Mouse (Mus musculus) WW6 (cell line): ENCODE results near the gene Npff.
A peak's percentile ranks its signal among the peaks of the same experiment; 100 is the strongest.

ENCODE experiments used
- DNase-seq: peaks from one replicate; pipeline ENCODE4 v3.0.0-alpha.2; 2013; ENCODE audit warnings: low read depth, low spot score

Gene Npff

DNA sequence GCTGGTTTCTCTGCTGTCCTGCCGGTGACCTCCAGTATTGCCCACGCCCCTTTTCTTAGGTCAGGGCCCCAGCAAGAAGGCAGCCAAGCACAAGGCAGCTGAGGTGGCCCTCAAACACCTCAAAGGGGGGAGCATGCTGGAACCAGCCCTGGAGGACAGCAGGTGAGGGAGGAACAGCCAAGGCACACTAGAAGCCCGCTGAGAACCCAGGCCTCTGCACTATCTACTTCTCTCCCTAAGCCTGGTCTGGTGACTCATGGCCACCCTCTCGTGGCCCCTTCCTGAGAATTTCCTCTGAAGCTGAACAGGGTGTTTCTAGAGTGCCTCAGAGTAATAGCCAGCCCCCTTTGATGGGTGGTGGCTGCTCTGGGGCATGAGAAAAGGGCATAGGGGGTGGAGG, 4.3 kb downstream of the Npff start:
- DNase-seq: no peak

- DNase-seq: no peak
Observed at GRCm38 (mm10) chr15:102519211-102520141, 5.3 kb downstream of the Npff start.

GRCm38 (mm10) chr15:102518859-102519201, 5.9 kb downstream of the Npff start:
- DNase-seq: no peak

DNA sequence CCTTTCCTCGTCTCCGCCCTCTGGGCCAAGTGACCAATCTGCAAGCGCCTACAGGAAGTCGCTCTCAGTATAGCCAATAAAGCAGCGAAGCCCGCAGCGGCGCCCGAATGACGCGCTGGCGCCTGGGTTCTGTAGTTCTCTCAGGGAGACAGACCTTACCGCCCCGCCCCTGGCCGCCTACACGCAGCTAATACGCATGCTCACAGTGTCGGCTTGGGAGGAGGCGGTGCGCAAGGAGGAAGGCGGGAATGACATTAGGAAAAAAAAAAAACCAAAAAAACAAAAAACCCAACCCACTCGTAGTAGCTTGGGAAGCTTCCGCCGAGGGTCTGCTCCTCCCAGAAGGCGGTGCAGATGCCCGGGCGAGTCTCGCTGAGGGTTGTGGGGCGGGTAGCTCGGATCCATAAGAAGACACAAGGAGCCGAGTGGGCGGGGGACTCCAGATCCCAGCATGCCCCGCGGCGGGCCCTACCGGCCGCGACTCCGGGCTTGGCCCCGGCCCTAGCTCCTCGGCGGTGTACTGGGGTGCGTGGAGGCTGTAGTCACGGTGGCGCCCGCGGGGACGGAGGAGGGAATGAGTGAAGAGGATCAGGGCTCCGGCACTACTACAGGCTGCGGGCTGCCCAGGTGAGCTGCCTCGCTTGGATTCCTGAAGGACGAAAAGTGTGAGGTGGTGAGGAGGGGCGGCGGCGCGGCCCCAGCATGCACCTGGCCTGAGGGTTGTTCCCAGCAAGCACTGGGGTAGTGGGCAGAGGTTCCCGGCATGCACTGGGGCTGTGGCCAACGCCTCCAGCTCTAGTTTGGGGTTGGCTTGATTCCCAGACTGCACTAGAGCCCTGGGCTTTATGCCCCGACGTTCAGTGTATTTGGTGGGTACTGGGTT, 6.5 kb downstream of the Npff start, which contains the start of gene Tarbp2:
TSS of gene Tarbp2 (plus strand) at position 217 of the 883 bp plus-strand sequence.
- peak; percentile 99 for DNase-seq

DNA sequence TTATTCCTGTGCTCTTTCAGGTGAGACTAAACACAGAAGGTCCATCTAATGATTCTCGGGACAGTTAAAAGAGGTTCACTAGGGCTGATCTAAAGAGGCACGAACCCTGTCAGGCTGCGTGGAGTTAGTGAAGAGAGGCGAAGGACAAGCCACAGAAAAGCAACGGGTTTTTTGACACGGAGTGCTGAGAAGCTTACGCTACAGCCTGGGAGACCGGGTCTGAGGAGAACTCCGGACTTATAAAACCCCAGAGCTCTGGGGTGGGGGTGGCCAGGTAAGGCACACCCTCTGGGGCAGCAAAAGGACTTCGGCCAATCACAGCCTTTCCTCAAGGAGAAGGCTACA, 7.1 kb downstream of the Npff start:
- DNase-seq: no peak

- no peak for DNase-seq
Observed at GRCm38 (mm10) chr15:102516728-102517404, 7.9 kb downstream of the Npff start, which contains the start of gene Map3k12. Map3k12 (minus strand) TSS chr15:102517064.

DNA sequence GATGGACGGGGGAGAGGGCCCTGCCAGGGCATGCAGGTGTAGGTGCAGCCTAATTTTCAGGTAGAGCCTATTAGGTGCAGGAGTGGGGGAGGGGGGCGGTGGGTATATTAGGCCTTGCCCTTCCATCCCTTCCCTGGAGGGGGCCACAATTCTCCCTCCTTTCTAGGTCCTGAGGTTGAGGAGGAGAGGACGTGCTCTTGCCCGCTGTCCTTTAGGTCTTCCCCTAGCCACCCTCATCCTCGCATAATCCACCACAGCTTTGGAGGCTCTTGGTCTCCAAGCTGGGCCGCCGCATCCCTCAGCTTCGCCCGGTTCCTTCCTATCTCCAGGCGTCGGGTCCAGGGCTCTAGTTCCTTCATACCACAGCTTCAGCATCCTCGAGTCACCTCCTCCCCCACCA, 8.4 kb downstream of the Npff start:
- DNase-seq: no peak

DNA sequence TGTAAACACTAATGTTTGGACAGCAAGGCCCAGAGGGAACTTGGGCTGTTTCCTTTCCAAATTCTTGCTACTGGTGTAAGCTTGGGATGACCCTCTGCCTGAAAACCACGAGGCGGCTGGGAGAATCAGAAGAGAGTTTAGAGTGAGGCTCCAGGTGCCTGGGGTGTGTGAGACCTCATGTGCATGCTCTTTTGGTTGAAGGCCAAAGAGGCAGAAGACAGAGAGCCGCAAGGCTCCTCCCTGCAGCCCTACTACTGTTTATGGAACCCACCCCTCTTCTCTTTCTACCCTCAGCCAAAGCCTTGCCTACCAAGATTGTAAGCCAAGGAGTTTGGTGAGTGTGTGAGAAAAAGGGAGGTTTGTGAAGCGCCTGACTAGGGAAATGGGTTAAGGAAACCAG, 9.0 kb downstream of the Npff start:
- no peak for DNase-seq

GRCm38 (mm10) chr15:102515261-102515660, 9.5 kb downstream of the Npff start:
- no peak for DNase-seq

DNA sequence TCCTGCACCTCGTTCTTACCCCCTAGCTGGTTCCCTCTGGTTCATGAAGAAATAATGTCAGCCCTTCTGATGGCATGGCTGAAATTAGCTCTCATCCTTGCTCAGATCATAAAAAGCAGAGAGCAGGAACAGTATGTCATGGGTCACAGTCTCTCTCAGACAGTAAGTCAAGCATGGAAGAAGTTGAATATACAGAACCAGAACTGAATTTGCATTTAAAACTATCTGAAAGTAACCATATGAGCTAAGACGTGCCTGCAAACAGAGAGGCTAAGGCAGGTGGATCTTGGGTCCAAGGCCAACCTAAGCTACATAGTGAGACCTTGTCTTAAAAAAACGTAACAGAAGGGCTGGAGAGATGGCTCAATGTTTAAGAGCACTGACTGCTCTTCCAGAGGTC, 11.7 kb downstream of the Npff start:
- no peak for DNase-seq

DNA sequence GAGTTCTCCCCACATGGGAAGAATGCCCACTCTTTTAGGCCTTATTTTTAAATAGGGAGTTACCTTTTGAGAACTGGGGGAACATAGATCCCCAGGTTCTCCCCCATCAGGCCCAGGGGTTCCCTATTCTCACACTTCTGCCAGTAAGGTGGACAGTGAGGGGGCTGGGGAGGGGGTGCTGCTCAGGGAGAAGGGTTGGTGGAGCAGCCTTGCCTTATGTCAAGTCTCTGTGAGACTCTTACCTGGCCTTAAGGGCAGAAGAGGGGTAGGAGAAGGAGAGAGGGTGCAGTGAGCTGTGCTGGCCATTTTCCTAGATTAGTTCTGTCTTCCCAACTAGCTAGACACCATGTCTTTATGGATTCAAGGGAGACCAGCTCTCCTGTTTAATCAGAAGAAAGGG, 12.3 kb downstream of the Npff start:
- DNase-seq: no peak

DNA sequence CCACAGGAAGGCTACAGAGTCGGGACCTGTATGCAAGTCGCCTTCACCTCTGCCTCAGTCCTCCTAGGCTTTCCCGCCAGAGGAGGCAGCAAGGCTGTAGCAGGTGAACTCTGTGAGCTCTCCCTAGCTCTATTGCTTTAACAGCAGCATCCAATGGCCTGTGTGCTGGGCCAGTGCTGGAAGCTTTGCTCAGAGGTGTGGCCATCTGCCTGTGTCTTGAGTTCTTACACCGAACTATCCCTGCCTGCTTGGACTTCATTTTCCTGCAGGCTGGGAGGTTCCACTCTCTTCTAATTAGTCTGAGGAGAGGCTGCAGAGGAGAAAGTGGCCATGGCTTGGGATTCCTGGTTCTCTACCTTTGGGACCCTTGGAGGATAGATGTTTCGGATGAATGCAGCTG, 12.7 kb downstream of the Npff start:
- DNase-seq: no peak

GRCm38 (mm10) chr15:102511285-102511833, 13.4 kb downstream of the Npff start:
- DNase-seq: no peak

- DNase-seq: peak; percentile 96
Observed at GRCm38 (mm10) chr15:102510590-102511284, 14.0 kb downstream of the Npff start.

DNA sequence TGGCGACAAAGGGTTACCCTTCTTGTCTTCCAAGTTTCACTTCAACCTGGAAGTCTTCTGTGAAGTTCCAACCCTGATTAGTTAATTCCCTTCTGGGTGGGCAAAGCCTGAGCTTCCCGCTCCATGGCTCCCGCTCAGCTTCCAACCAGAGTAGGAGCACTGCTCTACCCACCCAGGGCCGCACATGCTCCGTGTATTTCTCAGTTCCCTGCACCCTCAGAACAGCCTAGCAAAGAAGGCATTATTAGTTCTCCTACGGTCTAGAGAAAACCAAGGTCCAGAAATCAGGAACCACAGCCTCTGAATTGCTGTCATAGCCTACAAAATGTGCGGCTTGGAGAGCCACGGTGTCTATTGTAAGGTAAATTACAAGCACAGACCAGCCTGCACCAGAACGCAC, 14.6 kb downstream of the Npff start:
- no peak for DNase-seq

DNA sequence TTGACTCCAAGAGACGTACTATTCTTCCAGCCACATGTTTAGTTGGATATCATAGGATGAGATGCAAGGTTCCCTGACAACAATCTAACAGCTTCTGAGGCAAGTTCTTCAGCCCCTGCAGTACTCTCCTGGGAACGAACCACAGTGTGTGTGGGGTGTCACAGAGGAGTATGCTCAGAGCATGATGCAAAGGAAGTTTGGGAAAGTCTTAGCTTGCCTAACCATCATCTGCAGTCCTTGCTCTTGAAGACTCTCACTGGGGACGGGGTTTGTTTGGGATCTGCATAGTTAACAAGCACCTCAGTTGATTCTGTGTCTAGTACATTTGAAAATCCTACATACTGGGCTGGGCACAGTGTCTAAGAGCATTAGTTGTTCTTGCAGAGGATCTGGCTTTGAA, 16.4 kb downstream of the Npff start:
- DNase-seq: no peak

DNA sequence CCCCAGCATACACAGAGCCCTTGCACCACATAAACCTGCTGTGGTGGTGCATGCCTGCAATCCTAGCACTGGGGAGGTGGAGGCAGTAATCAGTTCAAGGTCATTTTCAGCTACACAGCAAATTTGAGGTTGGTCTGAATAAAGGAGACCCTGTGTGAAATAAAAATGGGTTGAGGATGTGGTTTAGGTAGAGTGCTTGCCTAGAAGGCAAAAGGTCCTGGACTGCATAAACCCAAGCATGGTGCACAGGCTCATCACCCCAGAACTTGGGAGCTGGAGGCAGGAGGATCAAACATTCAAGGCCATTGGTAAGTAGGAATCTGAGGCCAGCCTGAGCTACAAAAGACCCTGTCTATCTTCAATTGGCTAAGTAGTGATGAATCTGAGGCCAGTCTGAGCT, 17.2 kb downstream of the Npff start:
- no peak for DNase-seq

GRCm38 (mm10) chr15:102506864-102507263, 17.9 kb downstream of the Npff start:
- DNase-seq: no peak

GRCm38 (mm10) chr15:102506464-102506830, 18.3 kb downstream of the Npff start:
- DNase-seq: no peak

DNA sequence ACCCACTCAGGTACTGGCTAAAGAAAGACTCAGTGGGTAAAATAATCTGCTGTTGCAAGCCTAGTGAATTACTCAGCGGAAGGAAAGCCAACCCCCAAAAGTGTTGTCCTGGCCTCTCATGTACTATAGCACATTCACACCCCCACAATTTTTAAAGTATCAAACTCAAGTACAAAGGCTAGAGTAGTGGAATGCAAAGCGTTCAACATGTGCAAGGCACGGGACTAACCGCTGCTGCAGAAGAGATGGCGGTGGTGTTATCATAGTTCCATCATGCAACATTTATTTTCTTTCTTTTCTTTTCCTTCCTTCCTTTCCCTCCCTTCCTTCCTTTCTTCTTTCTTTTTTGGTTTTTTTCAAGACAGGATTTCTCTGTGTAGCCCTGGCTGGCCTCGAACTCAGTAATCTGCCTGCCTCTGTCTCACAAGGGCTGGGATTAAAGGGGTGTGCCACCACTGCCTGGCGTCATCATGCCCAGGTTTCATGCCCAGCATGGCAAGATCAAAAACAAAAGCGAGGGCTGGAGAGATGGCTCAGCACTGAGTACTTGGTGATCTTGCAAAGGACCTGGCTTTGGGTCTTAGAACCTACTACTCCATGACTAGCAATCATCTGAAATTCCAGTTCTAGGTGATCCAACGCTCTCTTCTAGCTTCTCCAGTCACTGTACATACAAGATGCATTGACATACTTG, 18.8 kb downstream of the Npff start:
- DNase-seq: no peak
